Mouse (Mus musculus) urinary bladder, postnatal 14 days (tissue): ENCODE measurements at regions not wholly inside any gene's neighbourhood (a gene's known extent, or its start where the extent isn't known, plus 50 kb on each side); places are given as distances from the start of the nearest gene placed in this dataset.

Experiments used
- DNase-seq: peaks from one replicate; pipeline ENCODE4 v3.0.0; 2021; ENCODE audit warnings: low spot score

- no peak for DNase-seq
Measured at GRCm38 (mm10) chr17:15194894-15195461, 153.6 kb upstream of the Gm3448 start.

GRCm38 (mm10) chr17:15193831-15194230 is 152.5 kb upstream of the Gm3448 start:
- peak; percentile 37 for DNase-seq

- DNase-seq: peak; percentile 62
Measured at GRCm38 (mm10) chr17:15192840-15193239, 151.5 kb upstream of the Gm3448 start.

- no peak for DNase-seq
Measured at GRCm38 (mm10) chr17:15185217-15185616, 143.9 kb upstream of the Gm3448 start.

- DNase-seq: no peak
Measured at GRCm38 (mm10) chr17:15183800-15184199, 142.5 kb upstream of the Gm3448 start.

GRCm38 (mm10) chr17:15182105-15182504 is 140.8 kb upstream of the Gm3448 start:
- DNase-seq: no peak

GRCm38 (mm10) chr17:15180223-15180860 is 139.0 kb upstream of the Gm3448 start:
- DNase-seq: no peak

GRCm38 (mm10) chr17:15179411-15179951 is 138.1 kb upstream of the Gm3448 start:
- no peak for DNase-seq

- no peak for DNase-seq
Measured at GRCm38 (mm10) chr17:15177390-15177789, 136.1 kb upstream of the Gm3448 start.

- no peak for DNase-seq
Measured at GRCm38 (mm10) chr17:15174354-15174953, 133.1 kb upstream of the Gm3448 start.

GRCm38 (mm10) chr17:15167927-15168326 is 126.6 kb upstream of the Gm3448 start:
- DNase-seq: no peak

- no peak for DNase-seq
Measured at GRCm38 (mm10) chr17:15157693-15158333, 116.5 kb upstream of the Gm3448 start.

GRCm38 (mm10) chr17:15152996-15153735 is 111.8 kb upstream of the Gm3448 start:
- no peak for DNase-seq

- DNase-seq: no peak
Measured at GRCm38 (mm10) chr17:15152477-15152876, 111.1 kb upstream of the Gm3448 start.

GRCm38 (mm10) chr17:15151695-15152094 is 110.4 kb upstream of the Gm3448 start:
- DNase-seq: no peak

GRCm38 (mm10) chr17:15146607-15147006 is 105.3 kb upstream of the Gm3448 start:
- no peak for DNase-seq

GRCm38 (mm10) chr17:15145191-15145968 is 104.0 kb upstream of the Gm3448 start:
- no peak for DNase-seq

GRCm38 (mm10) chr17:15140391-15140790 is 99.1 kb upstream of the Gm3448 start:
- DNase-seq: no peak
